Mouse (Mus musculus) small intestine, adult 2 months (tissue): ENCODE data around the gene Ptpn11. TPM values are rescaled to one million over a fixed set of nuclear protein-coding genes. Genes with fewer than 3 reads are reported as not detected.

Experiments used
- H3K27ac ChIP-seq: fragments of 200-500 bp; 2 replicates; pipeline ENCODE4 v1.5.1; 2012; ENCODE audit warnings: low read depth, low read length, control low read depth, inconsistent platforms; ENCODE audit not compliant: insufficient read depth
- H3K27me3 ChIP-seq: fragments of 200-500 bp; 2 replicates; pipeline ENCODE4 v1.6.1; 2012; ENCODE audit warnings: mild to moderate bottlenecking, moderate library complexity, low read length, inconsistent platforms; ENCODE audit not compliant: control insufficient read depth, insufficient read depth
- H3K36me3 ChIP-seq: fragments of 200-500 bp; 2 replicates; pipeline ENCODE4 v1.6.1; 2012; ENCODE audit warnings: mild to moderate bottlenecking, low read length, control low read depth, inconsistent platforms; ENCODE audit not compliant: control insufficient read depth, insufficient read depth
- H3K4me1 ChIP-seq: fragments of 200-500 bp; 2 replicates; pipeline ENCODE4 v1.6.1; 2012; ENCODE audit warnings: low read length, inconsistent platforms, mixed read lengths; ENCODE audit not compliant: control insufficient read depth, insufficient read depth, insufficient read length
- H3K4me3 ChIP-seq: fragments of 200-500 bp; 2 replicates; pipeline ENCODE4 v1.5.1; 2012; ENCODE audit warnings: low read depth, mild to moderate bottlenecking, control low read depth, inconsistent platforms, low read length, moderate library complexity
- CTCF ChIP-seq: fragments of 200-500 bp; IDR thresholded peaks from 2 replicates; pipeline ENCODE4 v1.5.1; 2012; ENCODE audit warnings: low read depth, mild to moderate bottlenecking, control low read depth, inconsistent platforms, low read length, moderate library complexity, mixed read lengths; ENCODE audit not compliant: insufficient replicate concordance, insufficient read length; ENCODE audit errors: extremely low read depth
- POLR2A ChIP-seq: fragments of 200-500 bp; IDR thresholded peaks from 2 replicates; pipeline ENCODE4 v1.6.1; 2012; ENCODE audit warnings: low read depth, mild to moderate bottlenecking, control low read depth, inconsistent platforms, low read length, moderate library complexity
- WGBS: fragments of 180-500 bp; shearing (Covaris S2); methylation state at CpG from one replicate; pipeline ENCODE4 v1.1.7; 2018; 5-methylcytosine and 5-hydroxymethylcytosine counted together
- polyA plus RNA-seq: library from polyadenylated mRNA; depleted of rRNA; stranded (reverse); fragments of >200 nt; gene quantifications from 2 replicates; pipeline ENCODE4 v1.2.3, GENCODE M21; 2012

The Ptpn11 gene
- polyA plus RNA-seq, 1 experiment = 14.2 TPM

- WGBS = 75% methylated on average over 9 of the region's 9 CpGs
- Histone ChIP-seq H3K27ac (no peak overlapping the region), H3K27me3 (no peaks in the 10 kb centered on the region), H3K36me3 (no peaks in the 10 kb centered on the region), H3K4me1 (no peaks in the 10 kb centered on the region), H3K4me3 (no peak overlapping the region)
- TF ChIP-seq POLR2A = no peak
- no peak for TF ChIP-seq CTCF
Observed at GRCm38 (mm10) chr5:121100886-121101580, 90.2 kb downstream of the Ptpn11 start.

- H3K27me3 ChIP-seq = no peaks in the 10 kb centered on the region
- H3K36me3 ChIP-seq = no peaks in the 10 kb centered on the region
- H3K4me3 ChIP-seq = no peak overlapping the region
- TF ChIP-seq CTCF = no peak
- no peak for TF ChIP-seq POLR2A
- H3K27ac ChIP-seq = no peak overlapping the region
- H3K4me1 ChIP-seq = no peaks in the 10 kb centered on the region
- 26% methylated on average over 2 of the region's 2 CpGs for WGBS
Observed at GRCm38 (mm10) chr5:121100095-121100494, 91.1 kb downstream of the Ptpn11 start.

GRCm38 (mm10) chr5:121097970-121098369, 93.2 kb downstream of the Ptpn11 start:
- Histone ChIP-seq H3K27ac (no peak overlapping the region), H3K36me3 (no peaks in the 10 kb centered on the region), H3K27me3 (no peaks in the 10 kb centered on the region), H3K4me3 (no peak overlapping the region), H3K4me1 (no peaks in the 10 kb centered on the region)
- 75% methylated on average over 4 of the region's 4 CpGs for WGBS
- TF ChIP-seq POLR2A (no peak), CTCF (no peak)

- TF ChIP-seq POLR2A = no peak
- TF ChIP-seq CTCF = no peak
- 72% methylated on average over 5 of the region's 5 CpGs for WGBS
- no peak overlapping the region for H3K4me3 ChIP-seq
- H3K27ac ChIP-seq = no peak overlapping the region
- no peaks in the 10 kb centered on the region for H3K27me3 ChIP-seq
- no peaks in the 10 kb centered on the region for H3K4me1 ChIP-seq
- H3K36me3 ChIP-seq = no peaks in the 10 kb centered on the region
Observed at GRCm38 (mm10) chr5:121096744-121097143, 94.5 kb downstream of the Ptpn11 start.

GRCm38 (mm10) chr5:121093281-121093680, 97.9 kb downstream of the Ptpn11 start:
- Histone ChIP-seq H3K36me3 (no peaks in the 10 kb centered on the region), H3K27me3 (no peaks in the 10 kb centered on the region), H3K27ac (no peak overlapping the region), H3K4me1 (no peaks in the 10 kb centered on the region), H3K4me3 (no peak overlapping the region)
- 50% methylated on average over 3 of the region's 3 CpGs for WGBS
- TF ChIP-seq POLR2A = no peak
- TF ChIP-seq CTCF = no peak

- TF ChIP-seq POLR2A (no peak), CTCF (no peak)
- Histone ChIP-seq H3K27ac (no peak overlapping the region), H3K4me3 (no peak overlapping the region), H3K36me3 (no peaks in the 10 kb centered on the region), H3K4me1 (no peaks in the 10 kb centered on the region), H3K27me3 (no peaks in the 10 kb centered on the region)
- 79% methylated on average over 7 of the region's 7 CpGs for WGBS
Observed at GRCm38 (mm10) chr5:121089660-121090059, 101.5 kb downstream of the Ptpn11 start.

- 54% methylated on average over 7 of the region's 7 CpGs for WGBS
- H3K27me3 ChIP-seq = no peaks in the 10 kb centered on the region
- no peaks in the 10 kb centered on the region for H3K4me1 ChIP-seq
- no peaks in the 10 kb centered on the region for H3K36me3 ChIP-seq
- no peak overlapping the region for H3K4me3 ChIP-seq
- no peak for TF ChIP-seq CTCF
- no peak for TF ChIP-seq POLR2A
- H3K27ac ChIP-seq = no peak overlapping the region
Observed at GRCm38 (mm10) chr5:121087733-121088132, 103.5 kb downstream of the Ptpn11 start.
